Mouse (Mus musculus) frontal cortex, adult (tissue): Measurements from ENCODE around the gene Tekt1.
A peak's percentile ranks its signal among the peaks of the same experiment; 100 is the strongest.

Experiments used
- ATAC-seq: cut with Nextera tagmentation; 2 replicates; pipeline ENCODE4 v1.9.2; 2017; ENCODE audit warnings: mild to moderate bottlenecking, moderate library complexity, mixed read lengths; ENCODE audit not compliant: low TSS enrichment

Gene Tekt1

DNA sequence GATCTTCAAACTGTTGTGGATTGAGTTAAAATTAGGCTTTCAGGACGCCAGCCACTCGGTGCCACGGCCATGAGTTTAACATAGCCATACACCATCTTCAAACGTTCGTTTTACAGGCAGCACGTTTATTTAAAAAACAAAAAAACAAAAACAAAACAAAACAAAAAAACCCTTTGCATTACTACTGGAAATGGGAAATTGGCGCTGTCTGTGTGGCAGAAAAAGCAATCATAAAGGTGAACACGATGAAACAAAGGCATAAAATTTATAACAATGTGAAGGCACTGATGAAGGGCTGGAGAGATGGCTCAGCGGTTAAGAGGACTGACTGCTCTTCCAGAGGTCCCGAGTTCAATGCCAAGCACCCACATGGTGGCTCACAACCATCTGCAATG, at the start of gene Tekt1:
Tekt1 (minus strand) TSS at position 96 of the 395 bp plus-strand sequence.
- no peak for ATAC-seq

DNA sequence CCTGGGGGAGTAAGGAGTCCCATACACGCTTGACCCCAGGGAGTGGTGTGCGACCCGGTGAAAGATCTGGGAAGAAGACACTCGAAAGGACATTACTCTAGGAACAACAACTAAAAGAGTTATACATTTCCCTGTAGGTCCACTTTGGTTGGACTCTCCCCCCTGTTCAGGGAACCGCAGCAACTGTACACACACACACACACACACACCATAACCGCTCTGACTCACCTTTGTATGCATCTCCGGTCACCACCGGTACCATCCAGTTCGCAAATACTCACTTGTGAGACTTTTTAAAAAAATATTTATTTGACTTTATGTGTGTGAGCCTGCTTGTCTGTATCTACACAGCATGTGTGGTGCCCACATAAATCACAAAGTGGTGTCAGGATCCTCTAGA, 49.7 kb upstream of the Tekt1 start:
- ATAC-seq = no peak

DNA sequence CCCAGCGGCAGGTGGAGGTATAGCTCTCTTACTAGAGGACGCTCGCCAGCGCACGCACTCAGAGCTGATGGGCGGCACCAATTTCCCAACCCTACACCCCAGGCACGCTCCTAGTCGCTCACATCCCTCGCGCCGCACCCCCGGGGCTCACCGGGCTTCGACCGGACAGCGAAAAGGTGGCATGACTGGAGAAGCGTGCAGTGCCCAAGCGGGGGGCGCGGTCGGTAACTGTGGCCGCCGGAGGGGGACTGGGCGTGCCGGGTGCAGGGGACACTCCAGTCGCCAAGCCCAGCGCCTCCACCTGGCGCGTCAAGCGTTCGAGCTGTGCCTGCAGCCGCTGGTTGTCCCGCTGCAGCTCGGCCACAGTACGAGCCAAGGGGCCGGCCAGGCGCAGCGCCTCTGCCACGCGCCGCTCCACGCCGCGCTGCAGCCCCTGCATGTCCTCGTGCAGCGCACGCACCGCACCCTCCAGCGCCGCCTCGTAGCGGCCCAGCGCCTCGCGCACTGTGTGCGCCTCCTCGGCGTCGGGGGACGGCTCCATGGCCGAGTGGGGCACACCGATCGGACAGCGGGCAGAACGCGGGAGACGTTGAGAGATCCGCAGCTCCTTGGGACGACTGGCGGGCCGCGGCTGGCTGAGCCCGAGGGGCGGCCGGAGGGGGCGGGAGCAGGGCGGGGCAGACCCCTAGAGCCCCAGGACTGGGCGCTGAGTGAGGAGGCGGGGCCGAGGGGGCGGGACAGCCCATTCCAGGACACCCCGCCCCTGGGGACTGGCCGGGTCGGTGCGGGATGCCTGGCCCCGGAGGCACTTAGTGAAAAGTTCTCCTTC, 49.1 kb upstream of the Tekt1 start, which contains the start of gene Smtnl2:
Smtnl2 (minus strand) TSS at position 621 of the 829 bp plus-strand sequence.
- peak; percentile 88 for ATAC-seq

DNA sequence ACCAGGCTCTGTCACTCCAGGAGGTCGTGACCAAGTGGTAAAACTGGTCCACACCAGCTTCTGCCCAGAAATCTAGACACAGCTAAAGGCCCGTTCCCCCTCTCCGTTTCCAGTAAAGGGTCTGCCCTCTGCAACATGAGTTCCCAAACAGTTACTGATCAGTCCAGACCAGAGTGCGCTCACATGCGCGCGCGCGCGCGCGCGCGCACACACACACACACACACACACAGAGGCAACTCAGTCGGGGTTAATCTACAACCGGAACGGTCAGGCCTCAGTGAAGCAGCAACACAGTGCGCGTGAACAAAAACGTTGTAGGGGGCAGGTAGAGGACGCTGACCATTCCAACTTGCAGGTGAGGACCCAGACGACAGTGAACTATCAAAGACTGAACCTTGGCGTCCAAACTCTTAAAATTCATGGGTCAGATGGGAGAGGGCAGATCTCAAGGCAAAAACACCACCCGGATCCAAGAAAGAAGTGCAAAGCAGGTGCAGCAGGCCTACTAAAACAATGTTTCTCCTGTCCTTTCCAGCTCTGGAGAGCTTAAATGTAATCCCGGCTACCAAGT, 48.4 kb upstream of the Tekt1 start:
- ATAC-seq = no peak

DNA sequence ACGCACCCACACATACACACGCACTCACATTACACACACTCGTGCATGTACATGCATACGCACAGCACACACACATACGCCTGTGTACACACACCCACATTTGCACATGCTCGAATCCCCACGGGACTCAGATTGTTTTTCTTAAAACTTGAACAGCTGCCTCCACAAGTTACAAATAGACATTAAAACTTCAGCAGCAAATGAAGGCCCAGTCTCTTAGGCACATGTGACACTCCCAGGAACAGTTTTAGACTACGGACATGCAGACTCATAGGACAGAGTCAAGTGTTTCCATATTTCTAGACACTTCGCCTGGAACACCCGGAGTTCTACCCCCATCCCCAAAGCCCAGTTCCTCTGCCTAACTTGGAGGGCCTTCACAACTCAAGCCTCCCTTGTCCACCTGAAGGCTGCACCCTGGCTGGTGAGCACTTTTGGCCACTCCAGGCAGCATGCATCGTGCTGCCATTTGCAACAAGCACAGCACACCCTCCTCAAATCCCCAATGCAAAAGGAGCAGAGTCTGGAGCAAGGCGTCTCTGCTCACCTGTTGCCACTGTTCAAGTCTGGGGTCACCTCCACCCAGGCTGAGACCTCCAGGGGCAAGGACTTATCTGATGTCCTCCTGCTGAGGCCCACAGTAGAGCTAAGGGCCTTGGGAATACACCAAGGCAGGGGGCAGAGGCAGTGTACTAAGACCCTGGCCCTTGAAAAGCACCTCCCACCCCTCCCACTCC, 47.6 kb upstream of the Tekt1 start:
- no peak for ATAC-seq

DNA sequence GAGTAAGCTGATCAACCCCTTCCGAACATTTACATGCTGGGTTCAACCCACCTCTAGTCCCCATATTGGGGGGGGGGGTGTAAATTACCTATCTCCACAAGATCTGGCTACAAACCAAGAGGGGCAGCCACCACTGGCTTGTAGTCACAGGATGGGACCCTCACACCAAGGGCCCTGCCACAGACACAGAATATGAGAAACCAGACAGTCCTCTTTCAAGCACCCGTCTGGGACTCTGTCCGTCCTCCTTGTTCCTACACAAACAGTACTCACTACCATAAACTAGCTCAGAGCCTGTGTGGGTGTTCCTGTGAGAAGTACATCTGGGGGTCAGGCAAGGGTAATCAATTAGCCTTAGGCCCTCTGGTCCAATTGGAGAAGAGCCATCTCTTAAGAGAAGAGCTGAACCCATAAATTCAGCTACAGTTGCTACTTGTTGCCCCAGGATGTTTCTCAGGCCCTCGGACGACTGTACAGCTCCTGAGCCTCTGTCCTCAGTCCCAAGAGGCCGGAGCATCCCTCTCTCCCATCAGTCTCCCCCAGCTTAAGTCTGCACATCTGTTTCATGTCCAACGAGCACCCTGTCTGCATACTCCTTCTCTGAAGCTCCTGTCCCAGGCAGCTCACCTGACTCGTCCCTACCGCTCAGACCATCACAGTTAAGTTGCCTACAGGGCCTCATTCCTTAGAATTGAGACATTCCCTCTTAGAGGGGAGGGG, 46.4 kb upstream of the Tekt1 start:
- no peak for ATAC-seq

DNA sequence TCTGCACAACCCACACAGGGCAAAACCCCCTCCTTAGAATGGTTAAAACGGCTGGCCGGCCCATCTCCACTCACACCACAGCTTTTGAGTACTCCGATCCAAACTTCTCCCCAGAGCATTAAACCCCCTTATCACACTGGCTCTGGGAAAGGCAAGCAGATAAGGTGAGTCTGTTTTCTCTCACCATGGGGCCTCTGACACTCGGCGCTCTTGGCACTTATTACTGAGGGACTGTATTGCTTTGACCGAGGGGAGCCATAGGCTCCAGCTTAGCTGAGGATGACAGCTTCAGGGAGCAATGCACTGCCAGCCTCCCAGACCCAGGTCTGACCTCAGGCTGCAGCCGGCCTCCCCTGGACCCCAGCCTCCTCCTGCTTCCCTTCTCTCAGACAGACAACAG, 45.3 kb upstream of the Tekt1 start:
- ATAC-seq = no peak

DNA sequence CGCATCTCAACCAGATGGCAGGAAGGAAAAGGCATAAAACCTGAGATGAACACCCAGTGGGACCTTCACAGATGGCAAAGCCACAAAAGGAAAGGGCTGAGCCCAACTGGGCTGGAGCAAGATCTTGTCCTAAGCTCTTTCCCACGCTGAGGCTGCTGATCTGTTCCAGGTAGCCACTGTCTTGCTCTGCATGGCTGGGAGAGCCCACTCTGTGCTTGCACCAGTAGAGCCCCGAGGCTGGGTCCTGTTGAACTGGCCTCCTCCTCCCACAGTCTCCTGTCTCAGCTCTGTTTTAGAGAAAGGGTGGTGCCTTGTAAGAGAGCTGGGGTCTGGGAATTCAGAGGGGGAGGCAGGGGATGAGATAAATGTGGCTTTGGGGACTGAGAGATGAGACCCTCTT, 44.8 kb upstream of the Tekt1 start:
- no peak for ATAC-seq

DNA sequence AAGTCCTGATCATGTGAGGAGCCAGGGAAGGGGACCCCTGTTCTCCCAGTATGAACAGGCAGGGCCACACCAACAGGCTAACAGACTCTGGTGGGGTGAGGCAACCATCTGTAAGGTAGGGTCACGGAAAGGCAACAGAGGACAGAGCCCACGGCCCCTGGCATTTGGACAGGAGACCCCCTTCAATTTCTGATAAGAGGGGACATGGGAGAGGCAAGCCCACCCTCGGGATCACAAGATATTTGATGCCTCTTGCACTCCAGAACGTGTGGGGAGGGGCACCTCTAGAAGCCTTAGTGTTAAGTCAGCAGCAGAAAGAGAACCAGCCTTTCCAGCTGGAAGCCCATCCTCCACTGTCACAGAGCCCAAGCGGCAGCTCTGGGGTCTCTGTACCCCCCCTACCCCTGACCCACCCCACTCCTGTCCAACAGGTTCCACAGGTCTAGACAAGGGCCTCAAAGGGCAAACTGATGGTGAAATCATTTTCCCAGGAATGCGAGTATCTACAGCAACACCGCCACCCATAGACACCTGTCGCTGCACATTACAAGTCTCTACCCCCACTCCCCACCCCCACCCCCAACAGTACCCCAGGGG, 43.9 kb upstream of the Tekt1 start:
- no peak for ATAC-seq

DNA sequence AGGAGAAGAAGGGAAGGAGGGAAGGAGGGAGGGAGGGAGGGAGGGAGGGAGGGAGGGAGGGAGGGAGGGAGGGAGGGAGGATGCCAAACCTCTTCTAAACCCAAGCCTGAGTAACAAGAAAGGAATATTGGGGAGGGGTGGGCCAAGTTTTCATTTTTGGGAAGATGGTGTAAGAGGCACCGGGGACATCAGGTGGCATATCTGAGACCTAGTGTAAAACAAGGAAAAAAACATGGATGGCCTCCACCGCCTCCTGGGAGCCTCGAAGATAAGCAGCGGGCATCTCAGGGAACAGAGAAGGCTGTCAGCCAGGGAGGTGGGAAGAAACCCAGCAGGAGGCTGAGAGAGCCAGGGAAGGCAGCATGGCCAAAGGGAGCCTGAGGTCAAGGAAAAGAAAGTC, 43.3 kb upstream of the Tekt1 start:
- ATAC-seq = no peak

DNA sequence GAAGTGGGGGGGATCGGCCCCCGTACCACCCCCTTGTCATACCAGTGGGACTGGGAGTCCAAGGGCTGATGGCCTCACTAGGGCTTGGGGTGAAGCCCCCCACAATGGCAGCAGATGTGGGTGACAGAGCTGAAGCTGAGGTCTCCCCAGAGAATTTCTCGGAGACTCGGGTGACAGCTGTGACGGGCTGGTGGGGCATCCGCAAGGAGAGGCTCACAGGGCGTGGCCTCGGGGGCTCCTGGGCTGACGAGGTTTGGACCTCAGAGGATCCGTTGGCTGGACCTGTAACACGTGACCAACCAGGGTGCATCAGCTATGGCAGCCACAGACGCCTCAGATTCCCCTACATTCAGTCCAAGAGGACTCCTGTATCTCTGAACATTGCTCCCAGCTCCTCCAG, 40.7 kb upstream of the Tekt1 start:
- no peak for ATAC-seq

DNA sequence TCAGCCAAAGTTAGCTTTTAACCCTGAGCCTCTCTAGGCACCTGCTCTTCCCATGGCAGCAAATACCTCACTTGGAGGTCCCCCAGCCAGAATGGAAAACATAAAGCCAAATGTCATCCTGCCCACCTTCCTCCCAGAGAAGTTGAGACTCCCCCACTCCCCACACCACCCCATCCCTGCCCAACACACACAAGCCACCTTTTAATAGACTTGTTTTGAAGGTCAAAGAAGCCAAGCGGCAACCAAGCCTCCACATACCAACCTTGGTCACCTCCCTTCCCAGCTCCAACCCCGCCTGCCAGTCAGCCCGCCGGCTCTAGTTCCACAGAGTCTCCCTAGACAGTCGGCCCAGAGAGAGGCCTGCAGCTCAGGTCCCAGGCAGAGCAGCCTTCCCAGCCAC, 39.8 kb upstream of the Tekt1 start:
- ATAC-seq = no peak

DNA sequence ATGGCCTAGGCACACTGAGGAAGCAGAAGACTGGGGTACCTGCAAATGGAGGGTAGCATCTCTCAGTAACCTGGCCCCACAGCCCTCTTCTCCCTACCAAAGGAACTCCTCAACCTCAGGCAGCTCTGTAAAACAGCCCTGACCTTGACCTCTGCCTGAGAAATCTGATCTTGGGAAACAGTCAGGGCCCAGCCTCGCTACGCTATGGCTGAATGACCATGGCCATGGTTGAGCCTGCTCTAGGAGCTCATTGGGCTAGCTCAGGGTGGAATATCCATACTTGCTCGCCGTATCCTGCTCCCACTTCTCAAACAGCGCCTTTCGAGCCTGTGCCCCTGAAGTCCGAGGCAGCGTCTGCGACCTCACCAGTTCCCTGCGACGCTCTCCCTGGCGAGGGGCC, 38.8 kb upstream of the Tekt1 start:
- ATAC-seq = no peak

DNA sequence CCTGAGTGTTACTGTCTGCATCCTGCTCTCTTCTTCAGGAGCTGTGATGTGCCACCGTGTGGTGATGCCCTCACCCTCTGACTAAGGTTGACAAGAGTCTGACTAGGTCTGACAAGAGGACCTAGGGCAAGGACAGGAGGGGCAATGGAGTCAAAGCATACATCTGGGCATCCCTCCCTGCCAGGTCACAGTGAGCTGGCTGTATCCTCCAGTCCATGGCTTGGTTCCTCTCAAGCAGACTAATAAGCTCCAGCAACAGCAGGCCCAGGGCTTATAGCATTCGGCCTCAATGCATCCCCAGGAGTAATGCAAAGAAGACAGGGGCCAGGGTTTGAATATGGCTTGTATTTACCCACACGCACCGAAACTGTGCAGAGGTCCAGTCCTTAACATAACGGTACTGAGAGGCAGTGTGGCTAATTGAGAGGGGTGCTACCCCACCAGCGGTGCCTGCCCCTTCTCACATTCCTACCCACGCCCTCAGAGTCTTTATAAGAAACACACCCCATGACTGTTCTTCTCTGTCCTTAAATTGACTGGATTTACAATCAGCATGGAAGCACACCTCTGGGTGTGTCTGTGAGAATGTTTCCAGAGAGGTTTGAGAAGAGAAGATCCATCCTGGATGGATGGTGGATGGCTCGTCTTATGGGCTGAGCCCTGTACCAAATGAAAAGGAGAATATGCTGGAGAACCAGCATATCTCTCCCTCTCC, 35.7 kb upstream of the Tekt1 start:
- ATAC-seq = no peak

DNA sequence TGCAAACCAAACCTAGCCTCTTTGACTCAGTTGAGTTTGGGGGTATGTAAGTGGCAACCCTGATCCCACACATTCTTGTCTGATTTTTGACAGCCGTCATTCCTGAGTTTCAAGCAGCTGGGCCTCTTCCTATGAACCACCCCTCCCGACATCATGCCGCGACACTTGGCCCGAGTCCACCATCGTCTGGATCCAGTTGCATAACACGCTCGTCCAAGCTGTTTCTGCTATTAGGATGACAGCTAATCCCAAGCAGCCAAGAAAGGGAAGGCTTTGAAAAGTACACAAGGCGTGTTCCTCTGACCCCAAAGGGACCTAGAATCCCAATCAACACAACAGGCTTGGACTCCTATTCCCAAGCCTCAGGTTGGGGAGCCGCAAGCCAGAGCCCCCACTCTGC, 34.8 kb upstream of the Tekt1 start:
- ATAC-seq = no peak

DNA sequence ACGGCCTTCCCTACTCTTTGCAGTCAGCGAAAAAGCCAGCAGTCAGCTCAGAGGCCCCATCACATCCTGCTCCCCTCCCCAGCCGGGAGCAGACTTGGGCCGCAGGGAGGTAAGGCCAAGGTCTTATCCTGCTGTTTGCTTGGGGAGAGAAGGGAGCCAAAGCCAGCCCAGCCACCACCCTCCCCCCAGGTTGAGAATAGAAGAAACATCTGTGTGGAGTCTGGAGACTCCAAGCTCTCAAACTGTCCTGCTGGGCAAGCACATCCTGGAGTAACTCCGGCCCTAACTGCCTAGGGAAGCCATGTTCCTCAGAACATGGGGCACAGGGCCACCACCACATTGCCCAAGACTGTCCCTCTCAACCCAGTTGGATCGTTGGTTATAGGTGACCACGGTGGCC, 34.4 kb upstream of the Tekt1 start:
- ATAC-seq = no peak

DNA sequence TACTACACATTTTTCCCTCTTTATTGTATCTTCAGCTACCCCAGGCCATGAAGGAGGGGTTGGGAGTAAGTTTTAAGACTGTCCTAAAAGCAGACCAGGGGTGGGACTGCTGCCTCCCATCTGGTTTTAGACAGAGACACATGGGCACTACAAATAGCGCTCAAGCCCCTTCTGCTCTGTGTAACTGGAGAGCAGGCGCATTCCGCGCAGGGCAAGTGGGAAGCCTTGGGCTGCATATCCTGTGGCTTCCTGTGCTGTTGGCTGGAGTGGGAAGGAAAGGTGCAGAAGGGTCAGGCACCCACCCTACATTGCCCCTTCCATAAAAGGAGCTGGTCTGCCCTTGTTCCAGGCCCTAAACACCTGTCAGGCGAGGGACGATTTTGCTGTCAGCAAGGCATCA, 33.4 kb upstream of the Tekt1 start:
- ATAC-seq = no peak

DNA sequence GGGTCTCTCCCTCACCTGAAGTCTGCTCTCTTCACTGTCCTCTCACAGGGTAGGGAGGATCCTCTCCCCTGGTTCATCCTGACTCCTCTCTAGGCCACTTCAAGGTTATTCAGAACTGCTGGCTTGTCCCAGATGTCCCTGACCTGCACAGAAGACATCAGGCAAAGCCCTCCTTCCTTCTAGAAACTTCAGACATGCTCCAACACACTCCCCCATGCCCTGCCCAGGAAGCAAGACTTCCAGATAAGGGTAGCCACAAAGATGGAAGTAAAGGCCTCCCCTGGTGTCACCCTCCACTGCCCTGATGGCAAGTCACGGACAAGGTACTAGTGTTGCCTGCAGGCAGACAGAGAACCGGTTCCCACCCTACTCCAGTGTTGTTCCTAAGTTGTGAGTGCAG, 32.5 kb upstream of the Tekt1 start:
- no peak for ATAC-seq

DNA sequence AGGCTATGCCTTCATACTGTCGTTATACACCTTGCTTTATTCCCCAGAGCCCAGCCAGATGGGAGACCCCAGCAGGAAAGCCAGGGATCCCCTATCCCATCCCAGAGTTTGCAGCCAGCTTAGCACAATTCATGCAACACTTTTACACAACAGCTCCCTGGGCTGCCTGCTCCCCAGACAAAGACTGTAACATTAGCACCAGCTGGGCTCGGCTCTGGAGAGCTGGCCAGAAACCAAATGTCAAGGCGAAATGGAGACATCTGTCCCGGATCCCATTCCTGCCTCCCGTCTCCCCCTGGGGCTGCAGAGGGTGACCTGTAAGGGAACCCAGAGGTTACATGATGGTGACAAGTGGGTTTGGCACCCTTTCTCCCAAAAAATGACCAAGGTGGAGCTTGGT, 31.4 kb upstream of the Tekt1 start:
- no peak for ATAC-seq

DNA sequence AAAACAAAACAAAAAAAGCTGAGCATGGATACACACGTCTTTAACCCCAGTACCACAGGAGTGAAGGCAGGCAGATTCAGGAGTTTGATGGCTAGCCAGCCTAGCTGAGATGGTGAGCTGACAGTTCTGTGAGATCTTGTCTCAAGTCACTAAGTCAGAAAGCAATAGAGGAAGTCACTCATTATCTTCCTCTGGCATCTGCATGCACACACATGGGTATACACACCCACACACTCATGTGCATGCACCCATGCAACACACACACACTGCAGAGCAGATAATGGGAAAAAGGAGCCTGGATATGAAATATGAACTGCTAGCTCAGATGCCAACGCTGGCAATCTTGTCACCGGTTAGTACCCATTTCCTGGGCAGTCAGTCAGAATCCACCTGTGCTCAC, 31.0 kb upstream of the Tekt1 start:
- no peak for ATAC-seq

DNA sequence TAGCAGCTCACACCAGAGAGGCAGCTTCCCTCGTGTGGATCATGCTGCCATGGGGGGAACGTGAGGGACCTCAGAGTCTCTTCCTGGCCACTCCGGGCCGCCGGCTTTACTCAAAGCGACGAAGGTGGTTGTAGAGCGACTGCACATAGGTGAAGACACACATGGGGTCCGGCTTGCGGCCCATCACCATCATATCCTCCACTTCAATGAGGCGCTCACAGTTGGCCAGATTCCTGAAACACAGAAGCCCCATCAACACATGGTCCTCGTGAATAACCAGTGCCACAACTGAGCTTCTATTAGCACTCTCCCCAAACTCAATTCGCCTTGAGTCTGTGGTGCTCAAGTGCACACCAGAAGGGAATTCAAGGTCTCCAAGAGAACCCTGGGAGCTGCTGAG, 28.9 kb upstream of the Tekt1 start:
- no peak for ATAC-seq
